Mouse (Mus musculus): ENCODE results near the gene Fmo4. TPM values are rescaled to one million over a fixed set of nuclear protein-coding genes. Genes with fewer than 3 reads are reported as not detected.
"Not testable (repeated sequence)": the region's sequence is repeated elsewhere in the genome, so short reads cannot be mapped to it uniquely, and the experiment has no call there.

The Fmo4 gene
- total RNA-seq, 1 experiment from 2014 or later: not detected

GRCm38 (mm10) chr1:162807441-162807840 is 6.3 kb downstream of the Fmo4 start:
- ATAC-seq (replicated peaks; ENCODE audit: insufficient number of reproducible peaks, low FRiP score, low TSS enrichment, poor library complexity, severe bottlenecking): no peak

GRCm38 (mm10) chr1:162805011-162805410 is 8.8 kb downstream of the Fmo4 start:
- no peak for ATAC-seq (replicated peaks; ENCODE audit: insufficient number of reproducible peaks, low FRiP score, low TSS enrichment, poor library complexity, severe bottlenecking)

- ATAC-seq (replicated peaks; ENCODE audit: insufficient number of reproducible peaks, low FRiP score, low TSS enrichment, poor library complexity, severe bottlenecking): no peak
Measured at GRCm38 (mm10) chr1:162796441-162796840, 17.3 kb downstream of the Fmo4 start.

GRCm38 (mm10) chr1:162792306-162793044 is 21.3 kb downstream of the Fmo4 start:
- no peak for ATAC-seq (replicated peaks; ENCODE audit: insufficient number of reproducible peaks, low FRiP score, low TSS enrichment, poor library complexity, severe bottlenecking)

- ATAC-seq (replicated peaks; ENCODE audit: insufficient number of reproducible peaks, low FRiP score, low TSS enrichment, poor library complexity, severe bottlenecking): no peak
Measured at GRCm38 (mm10) chr1:162785222-162785621, 28.6 kb downstream of the Fmo4 start.

GRCm38 (mm10) chr1:162783669-162784248 is 30.0 kb downstream of the Fmo4 start:
- ATAC-seq (replicated peaks; ENCODE audit: insufficient number of reproducible peaks, low FRiP score, low TSS enrichment, poor library complexity, severe bottlenecking): no peak

GRCm38 (mm10) chr1:162781035-162781434 is 32.7 kb downstream of the Fmo4 start:
- not testable (repeated sequence) for ATAC-seq (replicated peaks; ENCODE audit: insufficient number of reproducible peaks, low FRiP score, low TSS enrichment, poor library complexity, severe bottlenecking)

GRCm38 (mm10) chr1:162777943-162778538 is 35.7 kb downstream of the Fmo4 start:
- ATAC-seq (replicated peaks; ENCODE audit: insufficient number of reproducible peaks, low FRiP score, low TSS enrichment, poor library complexity, severe bottlenecking): no peak

- ATAC-seq (replicated peaks; ENCODE audit: insufficient number of reproducible peaks, low FRiP score, low TSS enrichment, poor library complexity, severe bottlenecking): no peak
Measured at GRCm38 (mm10) chr1:162773661-162774060, 40.1 kb downstream of the Fmo4 start.

GRCm38 (mm10) chr1:162771617-162772360 is 42.0 kb downstream of the Fmo4 start:
- ATAC-seq (replicated peaks; ENCODE audit: insufficient number of reproducible peaks, low FRiP score, low TSS enrichment, poor library complexity, severe bottlenecking): no peak

- ATAC-seq (replicated peaks; ENCODE audit: insufficient number of reproducible peaks, low FRiP score, low TSS enrichment, poor library complexity, severe bottlenecking): no peak
Measured at GRCm38 (mm10) chr1:162752009-162752408, 61.8 kb downstream of the Fmo4 start.

- no peak for ATAC-seq (replicated peaks; ENCODE audit: insufficient number of reproducible peaks, low FRiP score, low TSS enrichment, poor library complexity, severe bottlenecking)
Measured at GRCm38 (mm10) chr1:162749607-162750006, 64.2 kb downstream of the Fmo4 start.

- no peak for ATAC-seq (replicated peaks; ENCODE audit: insufficient number of reproducible peaks, low FRiP score, low TSS enrichment, poor library complexity, severe bottlenecking)
Measured at GRCm38 (mm10) chr1:162748761-162749160, 65.0 kb downstream of the Fmo4 start.

Other genes starting within 250 kb of the Fmo4 start
- gene Vamp4, start 243.5 kb downstream of the Fmo4 start, total RNA-seq (2017): 94.8 to 131 TPM (median 105 TPM) in 3 replicates
- 0.19 to 0.43 TPM in 2 of 3 replicates, not detected in the other for gene Myoc, start 174.8 kb downstream of the Fmo4 start, total RNA-seq (2017)
- not detected in 3 replicates for gene Myocos, start 155.8 kb downstream of the Fmo4 start, total RNA-seq (2017)
- gene Prrc2c, start 73.4 kb downstream of the Fmo4 start, total RNA-seq (2017): 113 to 222 TPM (median 142 TPM) in 3 replicates
- not detected in 3 replicates for gene Fmo1, start 52.6 kb upstream of the Fmo4 start, total RNA-seq (2017)
- not detected in 3 replicates for gene Fmo2, start 84.8 kb upstream of the Fmo4 start, total RNA-seq (2017)
- gene Fmo6, start 123.5 kb upstream of the Fmo4 start, total RNA-seq (2017): not detected in 3 replicates
- not detected in 3 replicates for gene Fmo3, start 170.6 kb upstream of the Fmo4 start, total RNA-seq (2017)